Mouse (Mus musculus) bone marrow macrophage, adult 2 months (primary cell): ENCODE measurements around the gene Lamb3.

Experiments
- CTCF ChIP-seq: IDR thresholded peaks from 2 replicates; pipeline ENCODE4 v1.5.1; 2012; ENCODE audit warnings: low read depth, mild to moderate bottlenecking, low read length, moderate library complexity
- POLR2A ChIP-seq: IDR thresholded peaks from 2 replicates; pipeline ENCODE4 v1.6.1; 2012; ENCODE audit warnings: mild to moderate bottlenecking, low read depth, low read length, borderline replicate concordance

- TF ChIP-seq CTCF (no peak), POLR2A (no peak)
Observed at GRCm38 (mm10) chr1:193188257-193188656, 19.2 kb upstream of the Lamb3 start.
